Mouse (Mus musculus) lung, postnatal 4 days (tissue): ENCODE measurements around the gene Ipmk.
"Not testable (repeated sequence)": the region's sequence is repeated elsewhere in the genome, so short reads cannot be mapped to it uniquely, and the experiment has no call there.

Source experiments
- DNase-seq, 2 experiments: peaks; one replicate each; pipeline ENCODE4 v3.0.0; 2021

Ipmk gene

DNA sequence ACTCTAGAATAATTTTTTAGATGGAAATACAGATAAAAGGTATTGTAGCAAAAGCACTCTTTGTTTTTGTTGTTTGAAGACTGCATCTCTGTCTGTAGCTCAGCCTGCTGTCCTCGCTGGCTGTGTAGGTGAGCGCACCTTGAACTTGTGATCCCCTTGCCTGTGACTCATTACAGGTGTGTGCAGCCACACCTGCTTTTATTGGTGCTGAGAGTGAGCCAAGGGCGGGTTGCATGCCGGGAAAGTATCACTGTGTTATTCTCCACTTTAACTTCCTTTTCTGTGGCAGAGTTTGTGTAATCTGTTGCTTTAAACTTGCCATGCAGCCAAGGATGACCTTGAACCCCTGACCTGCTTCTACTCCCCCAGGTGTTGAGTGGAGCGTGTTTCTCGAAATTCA lies 28.5 kb downstream of the Ipmk start:
- no peak for DNase-seq

DNA sequence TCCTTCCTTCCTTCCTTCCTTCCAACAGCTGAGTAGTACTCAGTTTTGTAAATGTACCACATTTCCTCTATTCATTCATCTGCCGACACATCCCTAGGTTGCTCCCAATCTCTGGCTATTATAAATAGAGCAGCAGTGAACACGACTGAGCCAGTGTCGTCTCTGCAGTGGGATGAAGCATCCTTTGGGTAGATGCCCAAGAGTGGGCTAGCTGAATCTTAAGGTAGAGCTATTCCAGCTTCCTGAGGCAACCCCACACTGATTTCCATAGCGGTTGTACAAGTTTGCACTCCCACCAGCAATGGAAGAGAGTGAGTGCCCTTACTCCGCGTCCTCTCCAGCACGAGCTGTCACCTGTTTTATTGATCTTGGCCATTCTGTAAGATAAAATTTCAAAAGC lies 32.8 kb downstream of the Ipmk start:
- no peak for DNase-seq

- no peak for DNase-seq
These were observed 34.0 kb downstream of the Ipmk start for GRCm38 (mm10) chr10:71381471-71382033.

DNA sequence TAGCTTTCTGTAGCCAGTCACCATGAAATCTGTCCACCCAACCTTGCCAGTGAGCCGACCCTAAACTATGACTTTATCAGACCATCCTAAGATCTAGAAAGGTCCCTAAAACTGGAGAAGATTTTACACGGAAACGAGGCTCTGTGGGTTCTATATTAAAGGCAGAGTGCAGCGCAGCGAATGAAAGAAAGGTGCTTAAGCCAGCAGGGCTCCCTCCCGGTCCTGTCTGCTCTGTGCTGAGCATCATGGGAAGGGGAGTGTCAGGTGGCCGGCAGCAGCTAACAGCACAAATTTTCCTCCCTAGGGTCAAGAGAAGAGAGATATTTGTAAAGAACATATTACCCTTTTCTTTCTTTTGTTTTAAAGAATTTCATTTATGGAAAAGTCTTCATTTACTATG lies 34.5 kb downstream of the Ipmk start:
- DNase-seq, result no peak

DNA sequence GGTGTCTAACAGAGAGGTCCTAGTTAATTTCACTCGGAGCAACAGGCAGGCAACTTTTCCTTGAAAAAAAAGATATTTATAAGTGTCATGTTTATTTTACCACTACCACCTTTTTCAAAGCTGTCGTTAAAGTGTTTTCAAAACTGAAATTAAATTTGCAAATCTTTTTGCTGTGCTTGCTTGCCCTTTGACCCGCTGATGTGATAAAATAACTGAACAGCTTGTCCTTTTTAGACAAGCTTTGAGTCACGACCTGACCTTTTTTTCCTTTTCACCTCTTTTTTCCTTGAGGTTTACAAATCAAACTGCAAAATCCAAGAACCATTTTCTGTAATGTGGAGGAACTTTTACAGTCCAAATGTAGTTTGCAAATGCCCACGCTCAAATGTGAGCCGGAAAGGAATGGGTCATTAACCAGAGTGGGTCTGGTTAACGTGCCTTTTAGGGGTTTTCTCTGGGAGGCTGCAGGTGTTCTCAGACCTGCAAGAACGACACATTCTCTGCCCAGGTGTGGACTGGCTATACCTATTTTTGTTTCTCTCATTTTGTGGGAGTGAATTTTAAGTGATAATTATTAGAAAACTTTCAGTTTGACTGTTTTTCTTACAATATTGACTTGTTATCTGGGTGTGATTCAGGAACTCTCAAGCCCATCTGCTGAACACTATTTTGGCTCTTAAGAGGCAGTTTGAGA lies 35.4 kb downstream of the Ipmk start:
- DNase-seq, result no peak

GRCm38 (mm10) chr10:71383552-71383924 lies 36.0 kb downstream of the Ipmk start:
- DNase-seq, result not testable (repeated sequence)

GRCm38 (mm10) chr10:71384159-71385044 lies 36.8 kb downstream of the Ipmk start:
- DNase-seq, result no peak

DNA sequence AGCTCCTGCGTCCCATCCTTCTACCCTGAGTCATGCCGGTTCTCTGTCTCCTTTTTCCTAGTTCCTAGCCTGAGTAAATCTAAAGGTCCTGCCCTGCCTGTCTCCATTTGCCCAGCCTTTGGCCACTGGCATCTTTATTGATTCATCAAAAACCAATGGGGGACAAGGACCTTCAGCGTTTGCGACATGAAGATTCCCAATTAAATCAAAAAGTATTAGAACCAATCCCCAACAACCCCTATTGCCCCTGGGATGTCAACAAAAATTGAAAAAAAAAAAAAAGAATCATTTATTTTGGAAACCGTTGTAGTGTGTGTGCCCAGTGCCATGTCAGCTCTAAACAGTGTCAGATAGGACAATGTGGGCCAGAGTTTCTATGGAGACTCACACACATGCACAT lies 41.7 kb downstream of the Ipmk start:
- DNase-seq, result no peak

DNA sequence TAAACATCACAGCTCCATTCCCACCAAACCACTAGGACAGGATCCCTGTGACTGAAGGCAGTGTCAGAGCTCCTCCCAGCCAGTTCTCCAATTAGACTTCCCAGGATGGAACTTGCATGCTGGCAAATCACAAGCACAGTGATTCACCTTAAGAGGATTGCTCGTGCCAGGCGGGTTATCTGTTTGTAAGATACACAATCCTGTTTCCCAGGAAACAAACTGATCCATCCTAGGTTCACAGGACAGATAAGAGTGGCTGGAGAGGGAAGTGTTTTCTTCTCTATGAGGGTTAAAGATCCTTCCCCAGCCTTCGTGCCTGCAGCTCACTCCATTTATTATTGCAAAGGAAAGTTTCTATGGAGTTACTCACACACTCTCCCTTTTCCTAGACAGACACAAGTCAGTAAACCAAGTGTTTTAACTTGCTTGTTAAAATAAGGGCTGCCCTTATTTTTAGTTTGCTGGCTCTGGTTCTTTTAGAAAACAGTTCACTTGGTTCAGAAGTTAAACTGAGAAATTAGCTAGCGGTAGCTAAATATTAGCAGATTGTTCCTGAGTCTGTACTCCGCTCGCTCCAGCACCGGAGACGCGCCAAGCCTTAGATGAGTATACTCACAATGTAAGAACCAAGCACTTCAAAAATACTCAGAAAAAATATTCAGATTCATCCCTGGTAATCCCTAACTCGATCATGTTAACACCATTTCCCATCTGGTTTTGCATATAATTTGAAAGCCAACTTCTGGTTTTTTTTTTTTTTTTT lies 51.0 kb downstream of the Ipmk start:
- no peak for DNase-seq

GRCm38 (mm10) chr10:71399399-71399798 lies 51.8 kb downstream of the Ipmk start:
- no peak for DNase-seq

- DNase-seq, result no peak
These were observed 52.4 kb downstream of the Ipmk start for GRCm38 (mm10) chr10:71399987-71400386.

GRCm38 (mm10) chr10:71400818-71401646 lies 53.5 kb downstream of the Ipmk start:
- peak in 1 of 2 experiments; percentile 41 for DNase-seq

DNA sequence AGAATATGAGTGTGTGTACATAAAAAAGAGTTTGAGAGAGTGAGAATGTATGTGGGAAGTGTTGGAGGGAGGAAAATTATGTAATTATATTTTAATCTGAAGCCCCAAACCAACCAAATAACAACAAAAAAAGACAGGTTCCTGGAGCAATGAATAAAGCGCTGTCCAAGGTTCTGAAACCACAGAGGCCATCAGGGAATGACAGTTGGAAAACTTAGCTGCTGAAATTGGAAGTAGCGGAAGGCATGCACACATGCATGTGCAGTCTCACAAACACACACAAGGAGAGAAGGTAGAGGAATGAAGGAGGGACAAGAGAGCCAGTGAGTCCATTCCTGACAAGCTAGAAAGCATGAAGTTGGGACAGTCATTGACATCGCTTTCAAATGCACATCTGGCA lies 56.1 kb downstream of the Ipmk start:
- peak in 1 of 2 experiments; percentile 11 for DNase-seq

DNA sequence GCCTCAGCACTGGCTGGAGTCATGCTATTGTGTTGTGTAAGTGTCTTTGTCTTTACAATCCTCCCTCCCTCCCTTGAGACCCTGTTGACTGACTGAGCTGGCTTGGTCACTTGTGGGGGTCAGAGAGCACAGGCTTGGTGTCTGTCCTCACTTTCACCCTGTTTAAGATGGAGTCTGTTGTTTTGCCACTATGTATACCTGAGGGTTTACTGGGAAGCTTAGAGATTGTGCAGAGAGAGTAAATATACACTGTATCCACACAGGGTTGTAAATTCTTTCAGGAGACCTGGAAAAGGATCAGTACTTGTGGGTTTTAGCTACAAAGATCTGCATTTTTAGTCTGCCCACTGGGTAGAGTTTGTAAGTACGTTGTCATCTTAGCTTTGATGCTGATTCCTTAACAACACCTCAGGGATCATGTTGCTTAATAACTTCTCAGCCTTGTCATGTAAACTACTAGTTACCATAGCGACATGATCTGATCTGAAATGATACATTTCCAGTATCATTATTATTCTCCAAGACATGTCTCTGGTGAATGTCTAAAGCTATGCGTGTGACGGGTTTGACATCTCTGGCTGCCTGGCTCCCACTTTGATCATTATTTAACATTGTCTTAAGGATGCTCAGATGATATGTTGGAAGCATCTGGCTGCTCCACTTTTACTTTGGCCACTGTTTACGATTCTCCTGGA lies 58.1 kb downstream of the Ipmk start:
- no peak for DNase-seq

GRCm38 (mm10) chr10:71409948-71410347 lies 62.4 kb downstream of the Ipmk start:
- peak; percentile 5 to 32 for DNase-seq

- DNase-seq, result peak; percentile 29 to 30
These were observed 65.8 kb downstream of the Ipmk start for GRCm38 (mm10) chr10:71413401-71413800.

- DNase-seq, result no peak
These were observed 74.0 kb downstream of the Ipmk start for GRCm38 (mm10) chr10:71421531-71421930.

DNA sequence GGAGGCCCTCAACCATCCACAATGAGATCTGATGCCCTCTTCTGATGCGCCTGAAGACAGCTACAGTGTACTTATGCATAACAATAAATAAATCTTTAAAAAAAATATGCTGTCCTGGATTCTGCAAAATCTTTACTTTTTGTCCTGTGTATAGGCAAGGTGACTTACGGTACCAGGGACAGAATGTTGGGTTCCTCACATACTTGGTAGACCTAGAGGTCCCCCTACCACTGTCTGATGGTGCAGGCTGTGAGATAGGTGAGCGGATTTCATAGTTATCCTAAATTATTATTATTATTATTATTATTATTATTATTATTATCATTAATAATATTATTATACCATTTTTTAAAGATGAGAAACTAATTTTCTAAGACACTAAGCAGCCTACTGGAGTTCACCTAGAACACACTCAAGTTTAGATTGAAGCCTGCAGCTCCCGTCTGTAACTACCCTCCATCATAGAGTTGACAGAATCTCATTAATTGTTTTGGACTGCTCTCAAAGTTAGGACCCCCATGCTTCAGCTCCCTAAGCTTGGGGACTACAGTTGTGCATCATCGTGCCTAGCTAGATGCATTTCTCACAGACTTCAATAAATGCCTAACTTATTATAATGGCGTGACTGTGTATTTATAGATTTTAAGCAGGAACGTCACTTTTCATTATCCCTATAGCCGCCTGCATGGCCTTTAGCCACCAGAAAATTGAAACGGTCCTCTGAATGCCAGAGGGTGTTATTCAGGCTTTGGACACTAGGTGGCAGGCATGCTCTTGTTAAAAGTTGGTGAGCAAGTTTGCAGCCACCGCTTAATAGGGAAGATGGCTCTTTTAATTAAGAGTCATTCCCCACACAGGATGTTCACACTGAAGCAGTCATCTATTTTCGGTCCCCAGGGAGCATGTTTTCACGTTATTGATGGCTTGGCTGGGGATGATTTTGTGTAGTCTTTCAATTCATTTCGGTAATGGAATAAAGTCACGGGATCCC lies 74.8 kb downstream of the Ipmk start:
- DNase-seq, result peak; percentile 22 to 67

DNA sequence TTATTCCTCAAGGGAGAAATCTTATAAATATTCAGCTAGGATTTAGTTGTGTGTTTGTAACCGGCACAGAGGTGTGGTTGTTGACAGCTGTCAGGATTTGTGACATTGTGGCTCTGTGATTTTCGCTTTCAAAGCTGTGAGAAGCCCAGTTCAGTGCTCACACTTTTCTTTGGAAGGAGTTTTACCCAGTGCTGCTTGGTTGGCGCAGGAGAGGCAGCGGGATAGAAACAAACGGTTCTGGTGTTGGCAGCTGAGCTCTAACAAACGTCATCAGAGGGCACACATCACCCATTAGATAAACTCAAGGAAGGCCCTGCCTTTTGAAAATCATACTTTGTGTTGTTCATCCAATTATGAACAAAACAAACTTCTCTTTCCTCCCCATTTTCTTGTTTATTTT lies 79.2 kb downstream of the Ipmk start:
- no peak for DNase-seq

GRCm38 (mm10) chr10:71427381-71427780 lies 79.8 kb downstream of the Ipmk start:
- DNase-seq, result no peak
